Mouse (Mus musculus) midbrain, embryonic 14.5 days (tissue): ENCODE data around the gene Kcnb1. TPM values are rescaled to one million over a fixed set of nuclear protein-coding genes. Genes with fewer than 3 reads are reported as not detected.

Source experiments
- ATAC-seq: fragments of 200-750 bp; cut with Nextera tagmentation; 2 replicates; pipeline ENCODE4 v1.8.0; 2017; ENCODE audit warnings: moderate number of reproducible peaks, moderate library complexity; ENCODE audit not compliant: low FRiP score, low TSS enrichment
- DNase-seq: peaks from one replicate; pipeline ENCODE4 v3.0.0-alpha.2; 2015
- H3K27ac ChIP-seq: fragments of 300-500 bp; sonication (generic); replicated peaks from 2 replicates; pipeline ENCODE4 v1.5.1; 2014; ENCODE audit warnings: mild to moderate bottlenecking, low read depth, low read length, moderate library complexity
- H3K27me3 ChIP-seq: fragments of 300-500 bp; sonication (generic); 2 replicates; pipeline ENCODE4 v1.6.1; 2014; ENCODE audit warnings: low read length, control low read depth, mixed read lengths; ENCODE audit not compliant: control insufficient read depth, insufficient read depth
- H3K36me3 ChIP-seq: fragments of 300-500 bp; sonication (generic); 2 replicates; pipeline ENCODE4 v1.6.1; 2014; ENCODE audit warnings: low read length, control low read depth; ENCODE audit not compliant: control insufficient read depth, insufficient read depth
- H3K4me1 ChIP-seq: fragments of 300-500 bp; sonication (generic); 2 replicates; pipeline ENCODE4 v1.6.1; 2014; ENCODE audit warnings: mild to moderate bottlenecking, antibody characterized with exemption, low read length, control low read depth; ENCODE audit not compliant: control insufficient read depth, insufficient read depth
- H3K4me2 ChIP-seq: fragments of 300-500 bp; sonication (generic); 2 replicates; pipeline ENCODE4 v1.6.1; 2014; ENCODE audit warnings: mild to moderate bottlenecking, low read length, moderate library complexity
- H3K4me3 ChIP-seq: fragments of 300-500 bp; sonication (generic); replicated peaks from 2 replicates; pipeline ENCODE4 v1.5.1; 2014; ENCODE audit warnings: low read depth, low read length
- H3K9ac ChIP-seq: fragments of 300-500 bp; sonication (generic); replicated peaks from 2 replicates; pipeline ENCODE4 v1.6.1; 2014; ENCODE audit warnings: mild to moderate bottlenecking, low read length, moderate library complexity
- H3K9me3 ChIP-seq: fragments of 300-500 bp; sonication (generic); 2 replicates; pipeline ENCODE4 v1.6.1; 2016; ENCODE audit warnings: low read length, control low read depth, mixed read lengths; ENCODE audit not compliant: control insufficient read depth
- WGBS: fragments of 180-500 bp; shearing (Covaris S2); extraction: QIAGEN DNeasy Blood & Tissue Kit; methylation state at CpG from one replicate; pipeline ENCODE4 v1.1.7; 2014; 5-methylcytosine and 5-hydroxymethylcytosine counted together
- polyA plus RNA-seq: library from polyadenylated mRNA; unstranded; fragments of >200 nt; fragmentation: Nextera tagmentation; extraction: Ambion mirVana; gene quantifications from 2 replicates; pipeline ENCODE4 v1.2.1, GENCODE M21; 2014

The Kcnb1 gene
- polyA plus RNA-seq, 1 experiment from 2014 or later, result 3.1 TPM

GRCm38 (mm10) chr2:167062497-167062911 lies 127.5 kb downstream of the Kcnb1 start:
- Histone ChIP-seq H3K9me3 (no peaks in the 10 kb centered on the region), H3K4me1 (peaks cover 25% of the 10 kb centered on the region), H3K36me3 (peaks cover 43% of the 10 kb centered on the region), H3K4me3 (peak overlapping the region; percentile 88), H3K9ac (peak overlapping the region; percentile 93), H3K27ac (peak overlapping the region; percentile 93), H3K4me2 (peak overlapping the region; percentile 73), H3K27me3 (no peaks in the 10 kb centered on the region)
- WGBS, result under 1% methylated on average over 46 of the region's 60 CpGs
- DNase-seq, result peak; percentile 89
- peak; percentile 86 for ATAC-seq

- Histone ChIP-seq H3K4me2 (peak overlapping the region; percentile 73), H3K4me1 (peaks cover 25% of the 10 kb centered on the region), H3K27ac (no peak overlapping the region), H3K4me3 (peak overlapping the region; percentile 88), H3K27me3 (no peaks in the 10 kb centered on the region), H3K36me3 (peaks cover 49% of the 10 kb centered on the region), H3K9ac (peak overlapping the region; percentile 93), H3K9me3 (no peaks in the 10 kb centered on the region)
- no peak for DNase-seq
- no peak for ATAC-seq
- WGBS, result 31% methylated on average over 11 of the region's 11 CpGs
These were observed 128.4 kb downstream of the Kcnb1 start for GRCm38 (mm10) chr2:167061381-167062034.

GRCm38 (mm10) chr2:167060761-167061160 lies 129.2 kb downstream of the Kcnb1 start:
- H3K4me3 ChIP-seq, result no peak overlapping the region; the same call in 1 of the 2 replicates
- H3K27me3 ChIP-seq, result no peaks in the 10 kb centered on the region
- DNase-seq, result no peak
- no peak overlapping the region for H3K27ac ChIP-seq
- no peaks in the 10 kb centered on the region for H3K9me3 ChIP-seq
- ATAC-seq, result no peak
- peaks cover 49% of the 10 kb centered on the region for H3K36me3 ChIP-seq
- no peak overlapping the region; the same call in 1 of the 2 replicates for H3K4me2 ChIP-seq
- peaks cover 25% of the 10 kb centered on the region for H3K4me1 ChIP-seq
- no peak overlapping the region for H3K9ac ChIP-seq

- Histone ChIP-seq H3K4me1 (peaks cover 24% of the 10 kb centered on the region), H3K27me3 (no peaks in the 10 kb centered on the region), H3K27ac (no peak overlapping the region), H3K9ac (no peak overlapping the region), H3K4me3 (no peak overlapping the region; the same call in 1 of the 2 replicates), H3K9me3 (no peaks in the 10 kb centered on the region), H3K4me2 (no peak overlapping the region), H3K36me3 (peaks cover 49% of the 10 kb centered on the region)
- DNase-seq (no peak), ATAC-seq (no peak)
- WGBS, result 68% methylated on average over 3 of the region's 3 CpGs
These were observed 129.6 kb downstream of the Kcnb1 start for GRCm38 (mm10) chr2:167060360-167060759.

GRCm38 (mm10) chr2:167059960-167060359 lies 130.0 kb downstream of the Kcnb1 start:
- WGBS, result 70% methylated on average over 12 of the region's 12 CpGs
- Histone ChIP-seq H3K4me1 (peaks cover 20% of the 10 kb centered on the region), H3K9ac (0 out of 2 replicates have a peak overlapping the region, but pooled peaks have one; percentile 16), H3K4me2 (no peak overlapping the region), H3K4me3 (no peak overlapping the region), H3K36me3 (peaks cover 49% of the 10 kb centered on the region), H3K27ac (no peak overlapping the region), H3K27me3 (no peaks in the 10 kb centered on the region), H3K9me3 (no peaks in the 10 kb centered on the region)
- DNase-seq (no peak), ATAC-seq (no peak)

GRCm38 (mm10) chr2:167059536-167059935 lies 130.4 kb downstream of the Kcnb1 start:
- 0 out of 2 replicates have a peak overlapping the region, but pooled peaks have one; percentile 16 for H3K9ac ChIP-seq
- DNase-seq, result no peak
- ATAC-seq, result no peak

GRCm38 (mm10) chr2:167058814-167059387 lies 131.1 kb downstream of the Kcnb1 start:
- peaks cover 53% of the 10 kb centered on the region for H3K36me3 ChIP-seq
- no peak for DNase-seq
- WGBS, result 72% methylated on average over 3 of the region's 3 CpGs

More at GRCm38 (mm10) chr2:167059536-167059935, 130.4 kb downstream of the Kcnb1 start:
- Histone ChIP-seq H3K4me1 (peaks cover 16% of the 10 kb centered on the region), H3K36me3 (peaks cover 49% of the 10 kb centered on the region), H3K27me3 (no peaks in the 10 kb centered on the region), H3K4me2 (no peak overlapping the region), H3K27ac (no peak overlapping the region), H3K4me3 (no peak overlapping the region), H3K9me3 (no peaks in the 10 kb centered on the region)
- WGBS, result 39% methylated on average over 8 of the region's 8 CpGs

GRCm38 (mm10) chr2:167058201-167058600 lies 131.8 kb downstream of the Kcnb1 start:
- ATAC-seq, result no peak
- no peak for DNase-seq
- Histone ChIP-seq H3K27ac (no peak overlapping the region), H3K4me3 (no peak overlapping the region), H3K27me3 (no peaks in the 10 kb centered on the region), H3K4me2 (no peak overlapping the region), H3K9ac (no peak overlapping the region), H3K36me3 (peaks cover 57% of the 10 kb centered on the region), H3K4me1 (peaks cover 17% of the 10 kb centered on the region), H3K9me3 (no peaks in the 10 kb centered on the region)
- 82% methylated on average over 3 of the region's 3 CpGs for WGBS

More at GRCm38 (mm10) chr2:167058814-167059387, 131.1 kb downstream of the Kcnb1 start:
- H3K9ac ChIP-seq, result no peak overlapping the region
- no peaks in the 10 kb centered on the region for H3K9me3 ChIP-seq
- peaks cover 15% of the 10 kb centered on the region for H3K4me1 ChIP-seq
- H3K27ac ChIP-seq, result no peak overlapping the region
- H3K27me3 ChIP-seq, result no peaks in the 10 kb centered on the region
- no peak overlapping the region for H3K4me3 ChIP-seq
- no peak overlapping the region for H3K4me2 ChIP-seq
- no peak for ATAC-seq

- DNase-seq (no peak), ATAC-seq (no peak)
- peaks cover 61% of the 10 kb centered on the region for H3K36me3 ChIP-seq
- no peak overlapping the region for H3K4me2 ChIP-seq
- no peak overlapping the region for H3K9ac ChIP-seq
- H3K27me3 ChIP-seq, result no peaks in the 10 kb centered on the region
- no peaks in the 10 kb centered on the region for H3K9me3 ChIP-seq
- WGBS, result 91% methylated on average over 5 of the region's 5 CpGs
- H3K27ac ChIP-seq, result no peak overlapping the region
- H3K4me3 ChIP-seq, result no peak overlapping the region
- peaks cover 19% of the 10 kb centered on the region for H3K4me1 ChIP-seq
These were observed 133.0 kb downstream of the Kcnb1 start for GRCm38 (mm10) chr2:167056942-167057323.
